Mouse (Mus musculus): ENCODE results near the gene Tulp4.

DNA sequence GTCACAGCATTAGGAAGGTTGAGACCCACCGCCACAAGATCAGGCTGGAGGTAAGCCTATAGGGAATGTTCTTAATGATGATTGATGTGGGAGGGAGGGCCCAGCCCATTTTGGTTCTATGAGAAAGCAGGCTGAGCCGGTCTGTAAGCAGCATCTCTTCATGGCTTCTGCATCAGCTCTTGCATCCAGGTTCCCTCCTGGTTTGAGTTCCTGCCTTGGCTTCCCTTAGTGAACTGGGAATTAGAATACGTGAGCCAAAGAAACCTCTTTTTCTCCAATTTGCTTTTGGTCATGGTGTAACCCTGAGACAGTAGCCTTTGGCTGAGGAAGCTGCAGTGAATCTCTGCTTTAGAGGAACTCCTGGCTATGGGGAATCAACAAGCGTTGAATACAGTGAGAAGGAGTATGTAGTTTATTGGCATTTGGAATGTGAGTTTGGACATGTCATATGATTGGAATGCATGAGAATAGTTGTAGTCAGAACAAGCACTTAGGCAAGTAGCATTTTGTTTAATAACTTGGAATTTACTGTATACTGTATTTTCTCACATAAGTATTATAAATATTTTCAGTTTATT lies 11.0 kb downstream of the Tulp4 start:
- TF ChIP-seq CTCF (IDR thresholded peaks at IDR 0.05; ENCODE audit: borderline replicate concordance, control insufficient read depth, extremely low read depth, insufficient read depth, low read length, poor library complexity): no peak
- no peak for TF ChIP-seq POLR2A (IDR thresholded peaks at IDR 0.05; ENCODE audit: control insufficient read depth, extremely low read depth, insufficient read depth, low read length, poor library complexity)
